Mouse (Mus musculus) gastrocnemius, postnatal 4 days (tissue): ENCODE measurements around the gene Gfpt1. TPM values are rescaled to one million over a fixed set of nuclear protein-coding genes. Genes with fewer than 3 reads are reported as not detected.

Experiments
- DNase-seq, 2 experiments: peaks; one replicate each; pipeline ENCODE4 v3.0.0; 2021 to 2022; ENCODE audit warnings: low spot score in 2 of 2, mixed read lengths in 2 of 2
- total RNA-seq, 2 experiments: library from RNA; stranded (reverse); gene quantifications; 2 replicates each; pipeline ENCODE4 v1.2.3; 2021

The Gfpt1 gene
- total RNA-seq, 2 experiments from 2014 or later = 52.6 TPM

- DNase-seq = no peak
These were observed 88.4 kb downstream of the Gfpt1 start for GRCm38 (mm10) chr6:87131078-87131477.

GRCm38 (mm10) chr6:87133520-87133919 is 90.9 kb downstream of the Gfpt1 start:
- no peak for DNase-seq

- no peak for DNase-seq
These were observed 91.4 kb downstream of the Gfpt1 start for GRCm38 (mm10) chr6:87133966-87134546.

- no peak for DNase-seq
These were observed 95.8 kb downstream of the Gfpt1 start for GRCm38 (mm10) chr6:87138479-87138878.

- DNase-seq = no peak
These were observed 97.3 kb downstream of the Gfpt1 start for GRCm38 (mm10) chr6:87139796-87140553.

Other genes starting within 250 kb of the Gfpt1 start
- 10 to 100 TPM; 48.9 to 49.5 TPM for gene Anxa4, start 249.3 kb upstream of the Gfpt1 start, total RNA-seq
- gene Aak1, start 193.3 kb upstream of the Gfpt1 start, total RNA-seq = 10 to 100 TPM; 57.9 to 69.9 TPM
- gene Nfu1, start 33.6 kb upstream of the Gfpt1 start, total RNA-seq = 10 to 100 TPM; 61.7 to 68.1 TPM
- gene D6Ertd527e, start 61.9 kb downstream of the Gfpt1 start, total RNA-seq = under 1 TPM; 0.12 to 0.23 TPM